Mouse (Mus musculus): ENCODE measurements at regions not wholly inside any gene's neighbourhood (a gene's known extent, or its start where the extent isn't known, plus 50 kb on each side); places are given as distances from the start of the nearest gene placed in this dataset.
A peak's percentile ranks its signal among the peaks of the same experiment; 100 is the strongest.

GRCm38 (mm10) chr4:97050735-97051134 is 132.2 kb downstream of the Gm10192 start:
- WGBS: 85% methylated on average over 6 of the region's 6 CpGs
- Histone ChIP-seq H3K4me1 (ENCODE audit: control insufficient read depth, insufficient read depth, low read length) (no peaks in the 10 kb centered on the region), H3K4me3 (ENCODE audit: insufficient read depth, low read depth, low read length) (no peak overlapping the region), H3K27ac (ENCODE audit: insufficient read depth, low read depth, low read length) (no peak overlapping the region)
- TF ChIP-seq CTCF (IDR thresholded peaks at IDR 0.05; ENCODE audit: insufficient read depth, low read depth, low read length): no peak
- TF ChIP-seq POLR2A (IDR thresholded peaks at IDR 0.05; ENCODE audit: insufficient read depth, low read depth, low read length): no peak

GRCm38 (mm10) chr4:97049045-97049674 is 133.8 kb downstream of the Gm10192 start:
- TF ChIP-seq CTCF (IDR thresholded peaks at IDR 0.05; ENCODE audit: insufficient read depth, low read depth, low read length): no peak
- no peak for TF ChIP-seq POLR2A (IDR thresholded peaks at IDR 0.05; ENCODE audit: insufficient read depth, low read depth, low read length)
- WGBS: 84% methylated on average over 4 of the region's 4 CpGs
- no peaks in the 10 kb centered on the region for H3K4me1 ChIP-seq (ENCODE audit: control insufficient read depth, insufficient read depth, low read length)
- H3K4me3 ChIP-seq (ENCODE audit: insufficient read depth, low read depth, low read length): no peak overlapping the region
- no peak overlapping the region for H3K27ac ChIP-seq (ENCODE audit: insufficient read depth, low read depth, low read length)

- no peak overlapping the region for H3K27ac ChIP-seq (ENCODE audit: insufficient read depth, low read depth, low read length)
- TF ChIP-seq POLR2A (IDR thresholded peaks at IDR 0.05; ENCODE audit: insufficient read depth, low read depth, low read length): no peak
- 0 out of 2 replicates have a peak, but pooled peaks have one; percentile 27 for TF ChIP-seq CTCF (IDR thresholded peaks at IDR 0.05; ENCODE audit: insufficient read depth, low read depth, low read length)
- no peak overlapping the region for H3K4me3 ChIP-seq (ENCODE audit: insufficient read depth, low read depth, low read length)
- WGBS: 23% methylated on average over 2 of the region's 2 CpGs
- H3K4me1 ChIP-seq (ENCODE audit: control insufficient read depth, insufficient read depth, low read length): no peaks in the 10 kb centered on the region
Observed at GRCm38 (mm10) chr4:97037693-97038348, 145.1 kb downstream of the Gm10192 start.

- TF ChIP-seq POLR2A (IDR thresholded peaks at IDR 0.05; ENCODE audit: insufficient read depth, low read depth, low read length) (no peak), CTCF (IDR thresholded peaks at IDR 0.05; ENCODE audit: insufficient read depth, low read depth, low read length) (no peak)
- Histone ChIP-seq H3K27ac (ENCODE audit: insufficient read depth, low read depth, low read length) (no peak overlapping the region), H3K4me1 (ENCODE audit: control insufficient read depth, insufficient read depth, low read length) (no peaks in the 10 kb centered on the region), H3K4me3 (ENCODE audit: insufficient read depth, low read depth, low read length) (no peak overlapping the region)
Observed at GRCm38 (mm10) chr4:97028938-97029337, 154.0 kb downstream of the Gm10192 start.

- H3K27ac ChIP-seq (ENCODE audit: insufficient read depth, low read depth, low read length): no peak overlapping the region
- TF ChIP-seq POLR2A (IDR thresholded peaks at IDR 0.05; ENCODE audit: insufficient read depth, low read depth, low read length) (no peak), CTCF (IDR thresholded peaks at IDR 0.05; ENCODE audit: insufficient read depth, low read depth, low read length) (no peak)
- H3K4me3 ChIP-seq (ENCODE audit: insufficient read depth, low read depth, low read length): no peak overlapping the region
- 73% methylated on average over 4 of the region's 4 CpGs for WGBS
- no peaks in the 10 kb centered on the region for H3K4me1 ChIP-seq (ENCODE audit: control insufficient read depth, insufficient read depth, low read length)
Observed at GRCm38 (mm10) chr4:97025446-97026040, 157.4 kb downstream of the Gm10192 start.

- H3K4me3 ChIP-seq (ENCODE audit: insufficient read depth, low read depth, low read length): no peak overlapping the region
- no peaks in the 10 kb centered on the region for H3K4me1 ChIP-seq (ENCODE audit: control insufficient read depth, insufficient read depth, low read length)
- no peak overlapping the region for H3K27ac ChIP-seq (ENCODE audit: insufficient read depth, low read depth, low read length)
- no peak for TF ChIP-seq POLR2A (IDR thresholded peaks at IDR 0.05; ENCODE audit: insufficient read depth, low read depth, low read length)
- no peak for TF ChIP-seq CTCF (IDR thresholded peaks at IDR 0.05; ENCODE audit: insufficient read depth, low read depth, low read length)
Observed at GRCm38 (mm10) chr4:97001321-97001720, 181.6 kb downstream of the Gm10192 start.

- no peaks in the 10 kb centered on the region for H3K4me1 ChIP-seq (ENCODE audit: control insufficient read depth, insufficient read depth, low read length)
- no peak overlapping the region for H3K4me3 ChIP-seq (ENCODE audit: insufficient read depth, low read depth, low read length)
- WGBS: 89% methylated on average over 2 of the region's 2 CpGs
- H3K27ac ChIP-seq (ENCODE audit: insufficient read depth, low read depth, low read length): no peak overlapping the region
- TF ChIP-seq POLR2A (IDR thresholded peaks at IDR 0.05; ENCODE audit: insufficient read depth, low read depth, low read length) (no peak), CTCF (IDR thresholded peaks at IDR 0.05; ENCODE audit: insufficient read depth, low read depth, low read length) (no peak)
Observed at GRCm38 (mm10) chr4:96980311-96980710, 195.3 kb upstream of the Gm12695 start.

- no peaks in the 10 kb centered on the region for H3K4me1 ChIP-seq (ENCODE audit: control insufficient read depth, insufficient read depth, low read length)
- H3K4me3 ChIP-seq (ENCODE audit: insufficient read depth, low read depth, low read length): no peak overlapping the region
- 77% methylated on average over 3 of the region's 3 CpGs for WGBS
- no peak overlapping the region for H3K27ac ChIP-seq (ENCODE audit: insufficient read depth, low read depth, low read length)
- TF ChIP-seq POLR2A (IDR thresholded peaks at IDR 0.05; ENCODE audit: insufficient read depth, low read depth, low read length) (no peak), CTCF (IDR thresholded peaks at IDR 0.05; ENCODE audit: insufficient read depth, low read depth, low read length) (no peak)
Observed at GRCm38 (mm10) chr4:96979876-96980275, 194.9 kb upstream of the Gm12695 start.

- 90% methylated on average over 3 of the region's 3 CpGs for WGBS
- H3K27ac ChIP-seq (ENCODE audit: insufficient read depth, low read depth, low read length): no peak overlapping the region
- no peak overlapping the region for H3K4me3 ChIP-seq (ENCODE audit: insufficient read depth, low read depth, low read length)
- no peaks in the 10 kb centered on the region for H3K4me1 ChIP-seq (ENCODE audit: control insufficient read depth, insufficient read depth, low read length)
- no peak for TF ChIP-seq POLR2A (IDR thresholded peaks at IDR 0.05; ENCODE audit: insufficient read depth, low read depth, low read length)
- TF ChIP-seq CTCF (IDR thresholded peaks at IDR 0.05; ENCODE audit: insufficient read depth, low read depth, low read length): no peak
Observed at GRCm38 (mm10) chr4:96974935-96975334, 189.9 kb upstream of the Gm12695 start.

Data from olfactory bulb, adult 2 months (tissue).